Mouse (Mus musculus) midbrain, embryonic 12.5 days (tissue): ENCODE results near the gene Lhpp. TPM values are rescaled to one million over a fixed set of nuclear protein-coding genes. Genes with fewer than 3 reads are reported as not detected.

Experiments
- ATAC-seq: fragments of 200-750 bp; cut with Nextera tagmentation; 2 replicates; pipeline ENCODE4 v1.8.0; 2017; ENCODE audit warnings: low read depth, moderate TSS enrichment, moderate library complexity; ENCODE audit not compliant: low FRiP score
- H3K27ac ChIP-seq: fragments of 300-500 bp; sonication (generic); replicated peaks from 2 replicates; pipeline ENCODE4 v1.5.1; 2016; ENCODE audit warnings: mild to moderate bottlenecking
- H3K27me3 ChIP-seq: fragments of 300-500 bp; sonication (generic); 2 replicates; pipeline ENCODE4 v1.6.1; 2016; ENCODE audit warnings: mild to moderate bottlenecking
- H3K36me3 ChIP-seq: fragments of 300-500 bp; sonication (generic); 2 replicates; pipeline ENCODE4 v1.6.1; 2016
- H3K4me1 ChIP-seq: fragments of 300-500 bp; sonication (generic); 2 replicates; pipeline ENCODE4 v1.6.1; 2016
- H3K4me2 ChIP-seq: fragments of 300-500 bp; sonication (generic); replicated peaks from 2 replicates; pipeline ENCODE4 v1.6.1; 2016; ENCODE audit warnings: mild to moderate bottlenecking, moderate library complexity
- H3K4me3 ChIP-seq: fragments of 300-500 bp; sonication (generic); 2 replicates; pipeline ENCODE4 v1.5.1; 2016; ENCODE audit warnings: mild to moderate bottlenecking
- H3K9ac ChIP-seq: fragments of 300-500 bp; sonication (generic); replicated peaks from 2 replicates; pipeline ENCODE4 v1.6.1; 2016; ENCODE audit warnings: mild to moderate bottlenecking, moderate library complexity
- H3K9me3 ChIP-seq: fragments of 300-500 bp; sonication (generic); 2 replicates; pipeline ENCODE4 v1.6.1; 2016; ENCODE audit warnings: mild to moderate bottlenecking
- WGBS: fragments of 180-500 bp; shearing (Covaris S2); methylation state at CpG from one replicate; pipeline ENCODE4 v1.1.7; 2016; 5-methylcytosine and 5-hydroxymethylcytosine counted together
- polyA plus RNA-seq: library from polyadenylated mRNA; unstranded; fragments of >200 nt; fragmentation: Nextera tagmentation; extraction: Ambion mirVana; gene quantifications from 2 replicates; pipeline ENCODE4 v1.2.1, GENCODE M21; 2016

Lhpp gene
- polyA plus RNA-seq = 16.1 and 17.5 TPM in 2 replicates

DNA sequence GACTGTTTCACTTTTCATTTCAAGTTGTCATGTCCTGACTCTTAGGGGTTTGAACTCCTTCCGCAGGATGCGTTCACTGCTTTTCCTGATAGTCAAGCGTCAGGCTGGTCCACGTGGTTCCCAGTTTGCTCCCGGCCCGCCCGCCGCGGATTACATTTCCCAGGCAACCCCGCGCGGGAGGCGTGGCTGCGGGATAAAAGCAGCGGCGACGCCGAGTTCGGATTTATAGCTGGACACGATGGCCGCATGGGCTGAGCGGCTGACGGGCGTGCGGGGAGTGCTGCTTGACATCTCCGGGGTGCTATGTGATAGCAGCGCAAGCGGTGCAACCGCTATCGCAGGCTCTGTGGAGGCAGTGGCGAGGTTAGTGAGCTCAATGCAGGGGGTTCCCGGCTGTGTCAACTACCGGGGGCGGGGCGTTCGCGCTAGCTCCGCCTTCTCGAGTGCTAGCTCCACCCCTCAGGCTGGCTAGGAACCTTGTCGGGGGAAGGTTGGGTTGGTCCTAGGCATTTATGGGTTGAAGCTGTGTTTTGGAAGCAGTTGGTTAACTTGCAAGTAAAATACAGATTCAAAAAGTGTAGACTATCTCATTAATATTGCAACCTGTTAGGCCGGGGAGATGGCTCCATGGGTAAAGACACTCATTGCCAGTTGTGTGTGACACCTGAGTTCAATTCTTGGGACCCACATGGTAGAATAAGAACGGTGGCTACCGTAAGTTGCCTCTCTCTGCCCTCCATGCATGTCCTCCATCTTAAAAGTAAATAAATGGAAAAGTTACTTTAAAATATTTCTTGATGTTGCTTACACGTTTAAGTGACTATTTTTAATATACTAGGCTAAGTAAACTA, at the start of gene Lhpp:
TSS of gene Lhpp (plus strand) at position 171 of the 851 bp plus-strand sequence.
- peaks cover 9% of the 10 kb centered on the region for H3K4me1 ChIP-seq
- peak; percentile 89 for ATAC-seq
- H3K36me3 ChIP-seq = no peaks in the 10 kb centered on the region
- peaks cover 21% of the 10 kb centered on the region for H3K27me3 ChIP-seq
- H3K27ac ChIP-seq = 0 out of 2 replicates have a peak within 1 kb of the TSS, but pooled peaks have one; percentile 46
- H3K9ac ChIP-seq = peak within 1 kb of the TSS; percentile 54
- peak within 1 kb of the TSS; percentile 75 for H3K4me2 ChIP-seq
- peak within 1 kb of the TSS; percentile 57 for H3K4me3 ChIP-seq
- 8% methylated on average over 44 of the region's 44 CpGs for WGBS
- H3K9me3 ChIP-seq = no peaks in the 10 kb centered on the region

- no peak overlapping the region for H3K27ac ChIP-seq
- no peaks in the 10 kb centered on the region for H3K27me3 ChIP-seq
- no peaks in the 10 kb centered on the region for H3K9me3 ChIP-seq
- ATAC-seq = no peak
- 45% methylated on average over 1 of the region's 1 CpGs for WGBS
- H3K4me1 ChIP-seq = no peaks in the 10 kb centered on the region
- no peak overlapping the region for H3K4me3 ChIP-seq
- H3K9ac ChIP-seq = no peak overlapping the region
- H3K36me3 ChIP-seq = peaks cover 50% of the 10 kb centered on the region
- H3K4me2 ChIP-seq = no peak overlapping the region
Measured at GRCm38 (mm10) chr7:132565831-132566230, 44.6 kb upstream of the Lhpp start.

GRCm38 (mm10) chr7:132568817-132569216, 41.6 kb upstream of the Lhpp start:
- Histone ChIP-seq H3K4me3 (no peak overlapping the region), H3K36me3 (peaks cover 21% of the 10 kb centered on the region), H3K9me3 (no peaks in the 10 kb centered on the region), H3K4me2 (no peak overlapping the region), H3K4me1 (peaks cover 12% of the 10 kb centered on the region; the same call in 1 of the 2 replicates), H3K27me3 (no peaks in the 10 kb centered on the region), H3K27ac (no peak overlapping the region), H3K9ac (no peak overlapping the region)
- 96% methylated on average over 6 of the region's 6 CpGs for WGBS
- no peak for ATAC-seq

DNA sequence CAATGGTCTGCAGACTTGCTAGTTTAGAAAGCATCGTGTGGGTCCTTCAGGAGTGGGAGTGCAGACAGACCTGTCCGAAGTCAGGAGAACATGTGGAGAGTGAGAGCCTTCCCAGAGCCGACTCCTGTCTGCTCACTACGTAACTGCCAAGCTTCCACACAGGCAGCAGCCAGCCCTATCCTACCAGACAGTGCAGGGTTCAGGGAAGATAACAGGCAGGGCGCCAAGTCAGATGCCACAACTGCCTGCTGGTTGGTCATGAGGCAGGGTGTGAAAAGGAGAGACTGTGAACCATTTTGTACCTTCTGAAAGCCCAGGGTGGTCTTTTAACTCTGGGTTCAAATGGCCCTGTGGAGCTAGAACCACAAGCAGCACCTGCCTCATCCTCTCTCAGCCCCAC, 40.4 kb upstream of the Lhpp start:
- Histone ChIP-seq H3K9me3 (no peaks in the 10 kb centered on the region), H3K4me2 (no peak overlapping the region), H3K27ac (no peak overlapping the region), H3K4me1 (peaks cover 19% of the 10 kb centered on the region), H3K4me3 (no peak overlapping the region), H3K27me3 (no peaks in the 10 kb centered on the region), H3K9ac (no peak overlapping the region), H3K36me3 (peaks cover 11% of the 10 kb centered on the region)
- 90% methylated on average over 5 of the region's 5 CpGs for WGBS
- no peak for ATAC-seq

DNA sequence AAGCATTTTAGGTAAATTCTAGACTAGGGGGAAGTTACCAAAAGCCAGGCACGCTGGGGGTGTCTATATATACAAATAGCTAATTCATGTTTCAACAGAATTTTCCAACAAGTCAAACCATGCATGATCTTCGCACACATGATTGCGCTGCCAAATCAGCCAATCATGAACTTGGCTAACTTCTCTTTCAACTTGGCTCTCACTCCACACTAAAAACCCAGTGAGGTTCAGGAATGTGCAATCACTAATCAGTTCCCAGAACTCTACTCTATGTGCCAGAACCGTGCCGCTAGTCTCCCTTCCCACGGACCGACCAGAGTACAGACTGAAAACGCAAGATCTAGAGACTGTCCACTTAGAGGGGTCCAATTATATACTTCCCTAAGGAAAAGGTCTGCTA, 39.0 kb upstream of the Lhpp start:
- Histone ChIP-seq H3K4me1 (peaks cover 25% of the 10 kb centered on the region), H3K4me2 (no peak overlapping the region), H3K9me3 (no peaks in the 10 kb centered on the region), H3K27ac (no peak overlapping the region), H3K9ac (no peak overlapping the region), H3K4me3 (no peak overlapping the region), H3K36me3 (peaks cover 8% of the 10 kb centered on the region; the same call in 1 of the 2 replicates), H3K27me3 (no peaks in the 10 kb centered on the region)
- ATAC-seq = no peak
- WGBS = 91% methylated on average over 8 of the region's 8 CpGs

DNA sequence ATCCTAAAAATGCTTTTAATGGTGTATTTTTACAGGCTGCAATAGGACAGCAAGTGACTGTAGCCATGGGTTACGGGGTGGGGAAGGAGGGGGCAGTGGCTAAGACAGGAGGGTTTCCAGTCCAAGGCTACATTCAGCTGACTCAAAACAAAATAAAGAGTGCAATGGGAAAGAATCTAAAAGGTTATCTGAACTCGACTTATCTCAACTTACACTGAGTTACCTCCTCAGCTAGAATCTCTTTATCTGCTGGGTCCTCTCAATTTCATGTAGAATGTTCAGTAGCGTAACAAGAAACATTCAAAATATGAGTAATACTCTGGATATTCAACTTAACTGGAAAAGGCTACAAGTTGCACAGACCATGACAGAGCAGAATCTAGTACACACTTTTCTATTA, 37.7 kb upstream of the Lhpp start:
- Histone ChIP-seq H3K27ac (0 out of 2 replicates have a peak overlapping the region, but pooled peaks have one; percentile 4), H3K4me1 (peaks cover 25% of the 10 kb centered on the region), H3K9ac (no peak overlapping the region), H3K36me3 (peaks cover 3% of the 10 kb centered on the region; the same call in 1 of the 2 replicates), H3K9me3 (no peaks in the 10 kb centered on the region), H3K27me3 (peaks cover 9% of the 10 kb centered on the region), H3K4me2 (no peak overlapping the region), H3K4me3 (no peak overlapping the region)
- 84% methylated on average over 3 of the region's 3 CpGs for WGBS
- no peak for ATAC-seq

- H3K9ac ChIP-seq = no peak overlapping the region
- H3K4me3 ChIP-seq = no peak overlapping the region
- H3K4me2 ChIP-seq = no peak overlapping the region
- peaks cover 25% of the 10 kb centered on the region for H3K4me1 ChIP-seq
- peaks cover 14% of the 10 kb centered on the region for H3K27me3 ChIP-seq
- no peak for ATAC-seq
- WGBS = 40% methylated on average over 6 of the region's 6 CpGs
- peaks cover 2% of the 10 kb centered on the region; the same call in 1 of the 2 replicates for H3K36me3 ChIP-seq
- no peaks in the 10 kb centered on the region for H3K9me3 ChIP-seq
- H3K27ac ChIP-seq = peak overlapping the region; percentile 4; the same call in 1 of the 2 replicates
Measured at GRCm38 (mm10) chr7:132573205-132573604, 37.2 kb upstream of the Lhpp start.

GRCm38 (mm10) chr7:132574646-132575045, 35.8 kb upstream of the Lhpp start:
- Histone ChIP-seq H3K27me3 (peaks cover 19% of the 10 kb centered on the region), H3K4me1 (peaks cover 25% of the 10 kb centered on the region), H3K36me3 (no peaks in the 10 kb centered on the region; the same call in 1 of the 2 replicates), H3K9ac (no peak overlapping the region), H3K9me3 (no peaks in the 10 kb centered on the region), H3K4me3 (no peak overlapping the region), H3K4me2 (no peak overlapping the region), H3K27ac (no peak overlapping the region)
- 95% methylated on average over 5 of the region's 5 CpGs for WGBS
- ATAC-seq = no peak

DNA sequence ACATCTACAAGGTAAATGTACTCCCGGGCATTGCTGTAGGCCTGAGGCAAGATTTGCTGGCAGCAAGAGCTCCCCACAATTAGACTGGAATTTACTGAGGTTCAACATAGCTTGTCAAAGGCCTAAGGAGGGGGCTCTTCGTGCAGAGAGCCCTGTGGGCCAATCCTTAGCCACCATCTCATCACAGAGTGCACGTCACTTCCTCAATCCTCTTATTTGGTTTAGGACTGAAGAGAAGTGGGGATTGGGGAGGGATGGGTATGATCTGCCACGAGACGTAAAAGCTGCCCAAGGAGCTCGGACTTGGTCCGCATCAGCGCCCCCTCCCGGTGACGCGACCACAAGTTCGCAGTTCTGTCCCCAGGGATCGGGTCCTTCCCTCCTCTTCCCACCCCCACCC, 34.8 kb upstream of the Lhpp start:
- Histone ChIP-seq H3K36me3 (no peaks in the 10 kb centered on the region), H3K9ac (peak overlapping the region; percentile 69), H3K27ac (peak overlapping the region; percentile 84), H3K4me3 (peak overlapping the region; percentile 69), H3K4me1 (peaks cover 25% of the 10 kb centered on the region), H3K9me3 (no peaks in the 10 kb centered on the region), H3K4me2 (peak overlapping the region; percentile 66), H3K27me3 (peaks cover 23% of the 10 kb centered on the region)
- WGBS = under 1% methylated on average over 12 of the region's 13 CpGs
- peak; percentile 79 for ATAC-seq

DNA sequence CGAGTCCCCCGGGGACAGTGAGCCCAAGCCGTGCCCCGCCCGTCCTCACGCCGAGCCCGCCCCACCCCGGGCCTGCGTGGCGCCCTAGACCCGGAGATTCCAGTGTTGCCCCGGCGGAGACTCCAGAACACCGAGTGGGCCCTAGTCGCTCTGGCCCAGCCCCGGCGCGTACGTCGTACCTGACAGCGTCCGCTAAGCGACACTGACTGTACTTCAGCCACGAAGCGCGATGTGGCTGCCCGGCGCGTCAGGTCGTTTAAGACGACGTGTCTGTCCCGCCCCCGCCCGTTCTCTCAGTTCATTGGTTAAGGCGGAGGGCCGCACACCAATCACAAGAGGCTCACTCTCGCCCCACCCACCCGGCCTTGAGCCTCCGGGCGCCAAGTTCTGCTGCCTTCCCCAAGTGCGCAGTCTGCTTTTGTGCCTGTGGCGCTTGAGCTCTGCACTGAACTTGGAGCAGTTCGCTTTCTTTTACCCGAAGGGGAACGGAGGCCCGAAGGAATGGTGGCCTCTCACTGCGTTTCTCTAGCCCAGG, 34.3 kb upstream of the Lhpp start, which contains the start of gene Oat:
TSS of gene Oat (minus strand) at position 283 of the 535 bp plus-strand sequence.
- Histone ChIP-seq H3K4me3 (peak within 1 kb of the TSS; percentile 69), H3K27me3 (peaks cover 27% of the 10 kb centered on the region), H3K4me1 (peaks cover 25% of the 10 kb centered on the region), H3K36me3 (no peaks in the 10 kb centered on the region), H3K4me2 (peak within 1 kb of the TSS; percentile 66), H3K9ac (peak within 1 kb of the TSS; percentile 69), H3K27ac (peak within 1 kb of the TSS; percentile 84), H3K9me3 (no peaks in the 10 kb centered on the region)
- WGBS = 1% methylated on average over 49 of the region's 49 CpGs
- ATAC-seq = peak; percentile 97

DNA sequence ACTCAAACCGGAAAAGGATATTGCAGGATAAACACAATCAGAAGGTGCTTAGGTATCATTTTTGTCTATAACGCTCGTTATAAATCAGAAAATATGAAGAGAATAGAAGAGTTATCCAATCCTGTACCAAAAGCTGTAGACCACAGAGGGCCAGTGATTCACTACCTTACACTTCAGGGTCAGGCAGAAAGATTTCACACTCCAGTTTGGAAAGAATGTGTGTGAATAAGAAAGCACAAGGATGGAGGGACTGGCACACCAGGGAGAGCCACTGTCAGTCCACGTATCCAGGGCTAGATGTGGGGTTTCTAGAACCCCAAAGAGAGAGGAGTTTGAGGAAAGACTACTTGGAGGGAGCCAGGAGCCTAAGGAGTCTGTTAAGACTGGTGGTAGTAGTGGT, 33.5 kb upstream of the Lhpp start:
- Histone ChIP-seq H3K9me3 (no peaks in the 10 kb centered on the region), H3K4me3 (no peak overlapping the region), H3K4me2 (peak overlapping the region; percentile 66), H3K36me3 (no peaks in the 10 kb centered on the region), H3K27ac (no peak overlapping the region), H3K9ac (no peak overlapping the region), H3K27me3 (peaks cover 27% of the 10 kb centered on the region), H3K4me1 (peaks cover 25% of the 10 kb centered on the region)
- 61% methylated on average over 4 of the region's 4 CpGs for WGBS
- no peak for ATAC-seq

- H3K9ac ChIP-seq = no peak overlapping the region
- peaks cover 2% of the 10 kb centered on the region; the same call in 1 of the 2 replicates for H3K4me1 ChIP-seq
- no peaks in the 10 kb centered on the region for H3K9me3 ChIP-seq
- 76% methylated on average over 6 of the region's 6 CpGs for WGBS
- no peak overlapping the region for H3K27ac ChIP-seq
- no peaks in the 10 kb centered on the region for H3K36me3 ChIP-seq
- H3K27me3 ChIP-seq = peaks cover 27% of the 10 kb centered on the region
- H3K4me3 ChIP-seq = no peak overlapping the region
- ATAC-seq = no peak
- H3K4me2 ChIP-seq = no peak overlapping the region
Measured at GRCm38 (mm10) chr7:132580511-132580910, 29.9 kb upstream of the Lhpp start.
